Mouse (Mus musculus) ES-E14 (cell line): ENCODE measurements around the gene Adamts20.

ENCODE experiments used
- CHD2 ChIP-seq: IDR thresholded peaks from 2 replicates; pipeline ENCODE4 v1.6.1; 2014; ENCODE audit warnings: mild to moderate bottlenecking, low read depth, low read length, inconsistent platforms
- HCFC1 ChIP-seq: IDR thresholded peaks from 2 replicates; pipeline ENCODE4 v1.6.1; 2012; ENCODE audit warnings: low read length, inconsistent platforms, borderline replicate concordance; ENCODE audit not compliant: insufficient read depth
- MAFK ChIP-seq: IDR thresholded peaks from 2 replicates; pipeline ENCODE4 v1.6.1; 2014; ENCODE audit warnings: mild to moderate bottlenecking, low read depth, low read length, inconsistent platforms; ENCODE audit not compliant: insufficient read depth
- ZC3H11A ChIP-seq: IDR thresholded peaks from 2 replicates; pipeline ENCODE4 v1.6.1; 2012; ENCODE audit warnings: low read depth, mild to moderate bottlenecking, inconsistent platforms, low read length, borderline replicate concordance
- ZNF384 ChIP-seq: IDR thresholded peaks from 2 replicates; pipeline ENCODE4 v1.6.1; 2012; ENCODE audit warnings: low read depth, low read length, inconsistent platforms

- TF ChIP-seq HCFC1 = no peak
- TF ChIP-seq MAFK = no peak
- no peak for TF ChIP-seq ZNF384
- TF ChIP-seq CHD2 = no peak
- TF ChIP-seq ZC3H11A = no peak
Observed at GRCm38 (mm10) chr15:94419167-94419566, 46.1 kb downstream of the Adamts20 start.
